14 mouse cellular contexts compared by ENCODE assay signal in genomic region chr3:133546790-133547189, GRCm38 (mm10). TPM values are rescaled to one million over a fixed set of nuclear protein-coding genes. Genes with fewer than 3 reads are reported as not detected.
DNase-seq lines count a peak whose midpoint lies in the region.
"Had no signal": no experiment of that assay in that cellular context is flagged by ENCODE, and none has a peak within 500 bp of the region (broad histone marks: within the 10 kb centered on the region; RNA-seq: fewer than 3 reads in every experiment).

No protein-coding gene starts in this region.

- peak; percentile 14 for DNase-seq in adrenal gland, postnatal 14 days
- no peak for DNase-seq in adrenal gland, postnatal 4 days (ENCODE audit: low spot score in 2 of 2)
- DNase-seq in heart, adult 18-20 months = peak; percentile 24 to 34
- no peak for DNase-seq in heart, adult 9 months (ENCODE audit: low spot score in 2 of 2)
- peak; percentile 49 for DNase-seq in testis, postnatal 10 days (ENCODE audit: low spot score)
- DNase-seq in testis, postnatal 14 days (ENCODE audit: low spot score) = no peak
- DNase-seq in lung, postnatal 4 days = no peak
- DNase-seq: adrenal gland, postnatal 36 days; cerebellum, adult 11-12 months; cerebellum, adult 9-11 months; kidney, adult 11 months; kidney, postnatal 36 days; liver; thymus, postnatal 14 days had no signal

RNA-seq across cellular contexts. Expression of gene Tet2, which starts 1.9 kb away (rescaled TPM):
- 44.7 and 48.2 TPM in 2 replicates for total RNA-seq in adrenal gland, postnatal 14 days (2021)
- 10 to 100 TPM; 64.2 to 67.5 TPM for total RNA-seq in adrenal gland, postnatal 4 days (2021)
- 10 to 100 TPM; 13.0 to 14.0 TPM for total RNA-seq in heart, adult 18-20 months (2021)

Comparison
In these comparisons a context has a peak if more than half of its experiments do, and no peak if none do; other contexts are left out.
1. DNase-seq: peak in adrenal gland, postnatal 14 days (single experiment), heart, adult 18-20 months (2 of 2) and testis, postnatal 10 days (single experiment); none in adrenal gland, postnatal 4 days (0 of 2), heart, adult 9 months (0 of 2), testis, postnatal 14 days (single experiment) and lung, postnatal 4 days (0 of 2).